Mouse (Mus musculus): ENCODE data around the gene Cd300lg. TPM values are rescaled to one million over a fixed set of nuclear protein-coding genes. Genes with fewer than 3 reads are reported as not detected.

Gene Cd300lg
- total RNA-seq, 4 experiments from 2014 or later: 12.9 to 17.6 (median 15.0) TPM

DNA sequence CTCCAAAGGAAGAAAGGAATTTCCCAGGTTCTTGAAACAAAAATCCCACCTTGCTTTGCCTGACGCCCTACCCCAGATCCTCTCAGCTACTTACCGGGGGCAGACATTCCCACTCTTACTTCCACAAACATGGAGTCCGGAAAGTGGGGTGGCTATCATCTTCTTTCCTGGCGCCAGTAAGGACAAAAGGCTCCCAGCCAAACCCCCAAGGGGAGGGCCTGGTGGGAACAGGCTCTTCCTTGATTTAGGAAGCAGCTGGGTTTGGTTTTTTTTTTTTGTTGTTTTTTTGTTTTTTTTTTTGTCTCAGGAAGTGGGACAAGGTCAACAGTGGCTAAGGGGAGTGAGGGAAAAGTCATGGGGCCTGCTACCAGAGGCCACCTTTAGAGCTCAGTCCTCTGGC is 10.2 kb downstream of the Cd300lg start:
- DNase-seq (ENCODE audit: low spot score in 2 of 2): peak; percentile 45 to 46

DNA sequence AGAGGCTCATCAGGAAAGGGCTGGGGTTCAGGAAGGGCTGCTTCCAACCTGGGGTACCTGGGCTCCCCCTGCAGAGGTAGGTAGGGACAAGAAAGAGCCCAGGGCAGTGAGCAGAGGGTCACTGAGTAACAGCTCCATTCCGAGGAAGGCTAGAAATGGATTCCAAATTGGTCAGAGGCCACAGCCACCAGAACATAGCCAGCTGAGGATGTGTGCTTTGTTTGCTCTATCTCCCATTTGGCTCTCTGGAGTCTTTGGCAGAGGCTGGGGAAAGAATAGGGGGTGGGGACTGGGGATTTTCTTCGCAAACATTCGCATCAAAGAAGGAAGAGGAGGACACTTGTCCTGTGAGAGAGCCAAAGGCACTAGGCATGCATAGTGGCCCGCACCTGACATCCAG is 10.6 kb downstream of the Cd300lg start:
- no peak for DNase-seq (ENCODE audit: low spot score in 2 of 2)

DNA sequence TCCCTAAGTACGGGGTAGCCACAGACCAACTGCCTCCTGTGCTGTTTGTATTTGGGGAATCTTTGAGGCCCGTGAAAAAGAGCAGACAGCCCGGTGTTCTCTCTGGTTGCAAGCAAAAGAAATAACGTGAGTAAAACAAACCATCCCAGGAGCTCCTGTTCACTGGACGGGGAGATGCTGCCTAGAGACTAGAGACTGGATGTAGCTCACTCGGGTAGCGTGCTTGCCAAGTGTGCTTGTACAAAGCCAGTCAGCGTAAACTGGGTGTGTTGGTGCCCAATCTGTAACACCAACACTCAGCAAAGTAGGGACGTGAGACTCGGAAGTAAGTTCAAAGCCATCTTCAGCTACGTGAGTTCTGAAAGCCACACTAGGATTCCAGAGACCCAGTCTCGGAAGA is 11.4 kb downstream of the Cd300lg start:
- DNase-seq (ENCODE audit: low spot score in 2 of 2): no peak

DNA sequence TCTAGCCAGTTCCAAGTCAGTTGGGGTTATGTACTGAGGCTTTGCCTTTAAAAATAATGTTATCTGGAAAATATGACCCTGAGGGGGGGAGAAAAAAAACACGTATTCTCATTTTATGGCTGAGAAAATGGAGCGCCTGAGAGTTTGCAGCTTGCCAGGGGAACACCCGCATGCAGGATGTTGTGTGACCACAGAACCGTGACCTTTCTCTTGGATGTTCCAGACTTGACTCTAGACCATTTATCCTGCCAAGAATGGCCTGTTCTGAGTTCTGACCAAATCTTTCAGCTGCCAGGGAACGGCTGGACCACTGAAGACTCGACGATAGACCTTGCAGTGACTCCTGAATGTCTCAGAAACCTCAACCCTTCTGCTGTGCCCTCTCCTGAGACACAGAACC is 11.9 kb downstream of the Cd300lg start:
- DNase-seq (ENCODE audit: low spot score in 2 of 2): peak in 1 of 2 experiments; percentile 22

DNA sequence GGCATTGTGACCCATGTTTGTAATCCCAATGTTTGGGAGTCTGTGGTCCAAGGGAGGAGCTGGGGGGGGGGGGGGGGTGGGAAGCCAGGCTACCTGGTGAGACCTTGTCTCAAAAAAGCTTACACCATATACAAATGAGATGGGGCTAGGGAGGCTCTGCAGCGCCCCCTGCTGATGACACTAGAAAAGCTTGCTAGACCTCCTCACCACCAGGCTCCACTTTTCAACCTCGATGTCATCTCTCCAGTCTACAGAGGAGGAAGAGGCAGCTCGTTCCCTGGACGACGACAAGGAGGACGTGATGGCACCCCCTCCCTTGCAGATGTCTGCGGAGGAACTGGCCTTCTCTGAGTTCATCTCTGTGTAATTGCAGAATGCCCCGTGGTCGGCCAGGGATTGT is 12.5 kb downstream of the Cd300lg start:
- DNase-seq (ENCODE audit: low spot score in 2 of 2): peak in 1 of 2 experiments; percentile 33

DNA sequence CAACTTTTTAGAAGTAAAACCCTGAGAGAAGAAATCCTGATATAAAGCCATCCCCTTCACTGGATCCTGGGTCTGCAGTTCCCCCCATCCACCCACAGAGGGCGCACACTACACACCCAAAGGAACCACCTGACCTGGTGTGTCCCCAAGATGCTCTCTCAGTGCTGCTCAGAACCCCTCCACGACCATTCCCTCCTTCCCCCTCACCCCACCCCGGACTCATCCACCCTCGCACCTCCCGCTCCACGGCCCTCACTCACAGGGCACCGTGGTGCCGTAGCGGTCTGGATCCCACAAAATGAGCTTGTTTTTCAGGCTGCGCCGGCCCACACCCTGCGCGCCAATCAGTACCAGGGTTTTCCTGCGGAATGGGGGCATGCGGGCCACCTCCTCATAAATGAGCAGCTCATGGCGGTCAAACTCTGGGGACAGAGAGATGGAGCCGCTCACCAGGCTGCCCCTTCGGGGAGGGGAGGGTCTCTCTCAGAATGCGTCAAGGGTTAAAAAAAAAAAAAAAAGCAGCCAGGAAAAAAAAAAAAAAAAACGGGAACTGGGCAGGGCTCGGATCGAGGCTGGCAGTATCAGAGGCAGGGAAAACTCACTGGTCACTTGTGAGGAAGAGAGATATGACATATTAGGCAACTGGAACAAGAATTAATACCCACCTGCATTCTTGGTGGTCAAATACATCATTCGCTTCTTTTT is 20.1 kb downstream of the Cd300lg start:
- peak; percentile 57 to 60 for DNase-seq (ENCODE audit: low spot score in 2 of 2)

DNA sequence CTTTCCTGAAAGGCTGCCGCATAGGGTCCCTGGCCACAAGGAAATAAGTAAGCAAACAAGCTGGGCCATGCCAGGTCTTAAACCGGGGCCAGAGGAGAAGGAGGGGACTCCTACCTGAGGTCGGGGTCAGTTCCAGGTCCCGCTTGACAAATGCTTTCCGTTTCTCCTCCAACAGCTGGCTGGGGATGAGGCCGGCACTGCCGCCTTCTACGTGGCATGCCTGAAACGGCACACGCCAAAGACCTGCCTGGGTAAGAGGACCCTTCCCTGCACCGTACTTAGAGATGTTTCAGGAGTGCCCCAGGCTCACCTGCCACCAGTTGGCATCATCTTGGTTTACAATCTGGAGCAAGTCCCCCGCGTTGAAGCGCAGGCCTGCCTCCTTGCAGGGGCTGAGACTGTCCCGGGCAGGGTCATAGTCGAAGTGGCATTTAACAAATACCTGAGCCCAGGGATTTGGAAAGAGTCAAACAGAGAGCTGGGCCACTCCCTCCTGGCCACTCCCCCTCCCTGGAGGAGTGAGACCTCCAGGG is 20.7 kb downstream of the Cd300lg start:
- DNase-seq (ENCODE audit: low spot score in 2 of 2): no peak

DNA sequence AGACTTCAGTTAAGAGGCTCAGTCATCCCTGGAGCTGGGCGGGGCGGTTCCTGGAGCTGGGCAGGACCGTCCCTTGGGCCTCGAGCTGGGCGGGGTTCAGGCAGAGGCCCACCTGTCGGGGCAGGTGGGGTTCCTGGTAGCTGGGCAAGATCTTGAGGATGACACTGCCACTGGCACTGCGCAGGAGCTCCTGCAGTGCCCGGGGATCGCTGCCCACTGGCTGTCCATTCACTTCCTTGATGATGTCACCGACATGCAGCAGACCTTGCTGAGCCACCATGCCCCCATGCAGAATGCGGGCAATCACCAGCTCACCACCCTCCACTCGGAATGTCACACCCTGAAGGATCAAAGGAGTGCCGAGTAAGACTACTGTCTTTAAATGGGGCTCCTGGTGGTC is 21.8 kb downstream of the Cd300lg start:
- DNase-seq (ENCODE audit: low spot score in 2 of 2): no peak

DNA sequence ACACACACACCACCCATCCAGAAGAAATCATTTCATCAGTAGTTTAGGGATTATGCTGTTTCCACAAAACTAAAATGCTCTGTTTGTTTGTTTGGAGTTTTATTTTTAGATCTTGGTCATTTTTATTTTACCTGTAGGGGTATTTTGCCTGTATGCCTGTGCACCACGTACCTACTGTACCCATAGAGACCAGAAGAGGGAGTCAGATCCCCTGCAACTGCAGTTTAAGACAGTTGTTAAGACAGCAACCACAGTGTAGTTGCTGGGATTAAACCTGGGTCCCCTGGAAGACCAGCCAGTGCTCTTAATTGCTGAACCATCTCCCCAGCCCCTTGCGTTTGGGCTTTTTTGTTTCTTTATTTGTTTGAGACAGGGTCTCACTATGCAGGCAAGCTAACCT is 27.7 kb downstream of the Cd300lg start:
- DNase-seq (ENCODE audit: low spot score in 2 of 2): no peak

DNA sequence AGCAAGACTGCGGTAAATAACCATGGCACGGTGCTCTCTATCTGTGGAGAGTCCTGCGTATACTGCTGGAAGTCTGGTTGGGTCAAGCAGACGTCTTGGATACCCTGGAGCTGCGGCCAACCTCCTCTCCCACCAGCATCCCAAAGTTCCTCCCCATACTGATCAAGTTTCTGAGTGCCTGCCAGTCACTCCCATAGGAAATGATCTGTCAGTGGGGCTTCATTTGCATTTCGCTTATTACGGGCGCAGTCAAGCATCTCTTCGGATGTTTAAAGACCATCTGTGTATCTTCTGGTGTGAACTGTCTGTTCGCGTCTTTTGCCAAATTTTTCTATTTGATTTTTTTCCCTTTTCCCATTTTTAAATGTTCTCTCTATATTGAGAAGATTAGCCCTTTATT is 28.3 kb downstream of the Cd300lg start:
- DNase-seq (ENCODE audit: low spot score in 2 of 2): no peak

DNA sequence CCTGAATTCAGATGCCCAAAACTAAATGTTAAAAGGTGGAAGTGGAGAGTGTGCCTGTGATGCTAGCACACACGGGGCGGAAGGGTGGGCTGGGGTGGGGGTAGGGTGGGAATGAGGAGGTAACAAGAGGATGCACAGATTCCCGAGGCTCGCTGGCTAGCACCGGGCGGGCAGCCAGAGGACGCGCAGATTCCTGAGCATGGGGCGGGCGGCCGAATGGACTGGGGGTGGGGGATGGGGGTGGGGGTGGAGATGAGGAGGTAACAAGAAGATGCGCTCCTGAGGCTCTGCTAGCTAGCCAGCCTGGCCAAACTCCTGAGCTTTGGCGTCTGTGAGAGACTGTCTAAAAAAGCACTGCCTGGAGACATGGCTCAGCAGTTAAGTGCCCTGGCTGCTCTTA is 29.1 kb downstream of the Cd300lg start:
- DNase-seq (ENCODE audit: low spot score in 2 of 2): no peak

DNA sequence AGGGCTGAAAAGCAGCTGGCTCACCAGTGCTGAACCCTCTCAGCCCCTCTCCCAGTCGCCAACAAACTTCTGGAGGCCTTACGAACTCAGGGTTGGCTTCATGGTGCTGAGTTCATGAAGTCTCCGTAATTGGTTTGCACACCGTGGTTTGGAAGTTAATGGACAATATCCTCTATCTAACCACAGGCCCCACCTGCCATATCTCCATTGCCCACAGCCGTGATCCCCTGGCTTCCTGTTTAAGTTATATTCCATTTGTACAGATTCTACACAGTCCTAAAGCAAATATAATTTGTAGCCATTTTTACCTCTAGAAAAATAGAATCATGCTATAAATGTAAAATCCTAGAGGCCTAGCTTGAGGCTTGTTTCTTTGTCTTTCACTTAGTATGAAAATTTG is 31.4 kb downstream of the Cd300lg start:
- DNase-seq (ENCODE audit: low spot score in 2 of 2): no peak

DNA sequence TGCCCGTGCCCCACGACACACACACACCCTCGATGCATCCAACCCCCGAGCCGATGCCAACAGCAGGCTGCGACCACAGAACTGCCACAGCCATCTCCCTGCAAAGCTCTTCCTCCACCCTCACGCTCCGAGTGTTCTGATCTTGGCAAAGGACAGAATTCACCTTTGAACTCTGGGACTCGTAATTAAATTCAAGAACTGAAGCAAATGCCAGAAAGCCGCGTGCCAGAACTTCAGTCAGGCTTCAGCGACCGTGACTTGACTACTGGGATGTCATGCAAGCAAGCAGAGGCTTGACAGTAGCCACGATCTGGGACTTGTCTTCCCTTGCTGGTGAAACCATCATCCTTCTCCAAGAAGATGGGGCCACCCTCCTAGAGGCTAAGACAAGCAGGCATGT is 32.4 kb downstream of the Cd300lg start:
- DNase-seq (ENCODE audit: low spot score in 2 of 2): no peak

DNA sequence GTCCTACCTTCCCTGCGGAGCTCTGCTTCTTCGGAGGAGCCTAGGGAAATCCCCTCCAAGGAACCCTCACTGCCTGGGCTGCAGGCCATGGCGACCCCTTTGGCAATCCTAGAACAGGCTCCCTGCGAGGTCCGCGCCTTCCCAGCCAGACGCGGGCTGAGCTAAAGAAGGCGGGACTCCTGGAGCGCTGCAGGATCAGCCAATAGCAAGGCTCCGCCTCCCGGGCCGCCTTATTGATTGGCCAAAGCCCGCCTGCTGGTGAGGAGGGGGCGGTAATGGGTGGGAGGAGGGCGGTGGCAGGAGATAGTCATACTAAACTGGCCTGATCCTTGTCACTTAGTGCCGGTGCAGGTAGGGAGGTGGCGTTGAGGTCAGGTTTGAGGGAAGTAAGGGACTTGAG is 41.0 kb downstream of the Cd300lg start:
- DNase-seq (ENCODE audit: low spot score in 2 of 2): peak in 1 of 2 experiments; percentile 17

DNA sequence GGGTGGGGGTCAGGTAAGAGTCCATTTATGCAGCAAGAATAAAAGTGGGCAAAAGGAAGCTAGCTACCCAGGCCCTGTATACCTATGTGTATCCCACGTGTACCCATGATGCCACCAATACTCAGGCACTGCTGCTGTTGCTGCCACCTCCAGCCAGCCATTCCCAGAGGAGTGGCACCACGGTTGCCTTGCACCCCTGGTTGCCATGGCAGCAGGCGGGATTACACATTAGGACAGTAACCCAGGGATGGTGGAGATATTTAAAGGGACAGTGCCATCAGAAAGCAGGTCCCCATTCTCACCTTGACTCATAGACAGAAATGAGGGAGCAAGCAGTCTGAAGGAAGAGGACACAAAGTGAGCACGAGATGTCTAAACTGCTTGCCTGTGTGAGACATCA is 41.9 kb downstream of the Cd300lg start:
- DNase-seq (ENCODE audit: low spot score in 2 of 2): no peak

DNA sequence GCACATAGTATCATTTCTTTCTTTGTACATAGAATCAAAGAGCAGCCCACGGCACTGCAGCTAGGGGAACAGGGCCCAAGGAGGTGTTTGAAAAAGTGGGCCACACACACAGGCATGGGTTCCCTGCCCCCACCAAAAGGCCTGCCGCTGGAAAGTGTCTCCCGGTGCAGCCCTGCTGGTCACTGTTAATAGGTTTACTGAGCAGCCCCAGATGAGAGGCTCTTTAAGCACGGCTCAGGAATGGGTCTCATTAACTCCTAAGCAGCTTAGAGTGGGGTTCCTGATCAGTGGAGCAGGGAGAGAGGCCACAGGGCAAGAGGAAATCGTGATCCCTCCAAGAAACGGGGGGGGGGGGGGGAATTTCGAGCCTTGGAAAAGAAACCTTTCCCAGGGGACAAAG is 42.9 kb downstream of the Cd300lg start:
- no peak for DNase-seq (ENCODE audit: low spot score in 2 of 2)

DNA sequence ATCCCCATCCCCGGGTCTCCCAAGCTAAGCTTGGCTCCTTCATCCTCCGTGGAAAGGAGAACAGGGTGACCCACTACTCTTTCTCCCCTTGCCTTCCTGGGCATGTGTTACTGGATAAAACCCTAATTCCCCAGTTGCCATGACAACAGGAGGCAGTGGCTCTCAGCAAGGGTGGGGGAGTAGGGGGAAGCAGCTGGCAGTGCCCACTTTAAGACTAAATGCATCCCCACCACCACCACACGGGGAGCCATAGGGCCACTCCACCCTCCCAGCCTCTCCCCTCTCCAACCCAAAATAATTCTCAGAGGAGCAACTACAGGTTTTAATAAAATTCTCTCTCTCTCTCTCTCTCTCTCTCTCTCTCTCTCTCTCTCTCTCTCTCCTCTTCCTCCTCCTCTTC is 45.0 kb downstream of the Cd300lg start:
- DNase-seq (ENCODE audit: low spot score in 2 of 2): no peak

DNA sequence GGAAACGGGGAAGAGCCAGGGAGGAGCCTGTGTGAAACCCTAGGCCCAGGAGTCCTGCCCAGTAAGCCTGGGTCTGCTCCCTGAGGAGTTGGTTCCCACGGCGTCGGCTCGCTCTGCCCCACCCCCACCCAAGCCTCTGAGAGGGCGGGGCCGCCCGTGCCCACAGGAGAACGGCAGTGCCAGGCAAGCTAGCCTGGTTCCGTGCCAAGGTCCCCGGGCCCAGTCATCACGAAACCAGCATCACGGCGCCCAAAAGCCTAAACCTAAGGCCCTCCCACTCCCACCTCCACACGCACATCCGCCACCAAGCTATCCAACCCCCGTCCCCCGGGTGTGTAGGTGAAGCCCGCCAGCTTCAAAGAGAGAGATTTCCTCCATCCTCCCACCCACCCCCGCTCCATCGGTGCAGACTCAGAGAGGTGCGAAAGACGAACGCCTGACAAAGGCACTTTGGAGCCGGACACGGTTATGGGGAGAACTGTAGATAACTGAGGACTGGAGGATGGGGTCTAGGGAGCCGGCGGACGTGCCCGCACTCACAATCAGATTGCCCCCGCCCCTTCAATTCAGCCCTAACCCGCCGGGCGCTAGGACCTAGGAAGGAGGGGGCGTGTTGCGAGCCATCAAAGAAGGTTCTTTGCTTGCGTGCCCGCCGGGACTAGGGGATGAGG is 45.9 kb downstream of the Cd300lg start:
- DNase-seq (ENCODE audit: low spot score in 2 of 2): peak in 1 of 2 experiments; percentile 34

DNA sequence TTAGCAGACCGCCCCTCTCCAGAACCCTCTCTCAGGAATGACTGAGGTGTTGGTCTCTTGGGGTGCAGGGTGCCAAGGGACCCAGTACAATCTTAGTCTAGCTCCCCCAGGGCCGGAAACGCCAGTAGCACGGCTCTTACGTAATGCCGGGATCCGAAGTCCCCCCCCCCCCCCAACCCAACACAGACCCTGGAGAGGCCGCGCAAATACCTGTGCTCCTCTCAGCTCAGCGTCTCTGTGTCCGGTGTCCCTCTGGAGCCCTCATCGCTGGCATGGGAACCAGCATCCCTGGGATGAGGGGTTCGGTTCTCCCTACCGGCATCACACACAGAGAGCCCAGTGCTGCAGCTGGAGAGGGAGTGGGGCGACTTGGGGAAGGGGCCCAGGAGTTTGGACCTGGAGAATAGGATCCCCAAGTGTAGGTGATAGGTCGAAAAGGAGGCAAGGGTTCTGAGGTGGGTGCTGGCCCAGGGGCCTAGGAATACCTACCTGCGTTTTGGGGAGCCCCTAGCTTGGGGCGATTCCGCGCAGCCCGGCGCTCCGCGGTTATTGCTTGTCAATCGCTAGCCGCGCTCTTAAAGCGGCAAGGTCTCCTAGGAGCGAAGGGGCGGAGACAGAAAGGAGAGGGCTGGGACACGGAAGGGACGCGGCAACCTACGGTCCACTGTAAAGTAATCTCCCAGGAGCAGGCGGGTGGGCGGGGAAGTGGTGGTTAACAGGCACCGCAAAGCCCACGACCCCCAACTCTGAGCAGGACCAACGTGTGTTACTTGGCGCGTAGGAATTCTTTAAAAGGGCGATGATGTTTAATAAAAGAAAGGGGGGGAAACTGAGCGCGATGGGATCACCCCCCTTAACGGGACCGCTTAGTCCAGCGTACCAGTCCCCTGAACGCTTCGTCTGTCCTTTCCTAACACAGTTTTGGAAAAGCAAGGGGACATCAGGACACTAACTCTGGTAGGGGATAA is 46.9 kb downstream of the Cd300lg start, which contains the start of gene Mpp2:
Gene Mpp2 (minus strand): TSS at position 585 of the 968 bp plus-strand sequence.
- peak in 1 of 2 experiments; percentile 19 for DNase-seq (ENCODE audit: low spot score in 2 of 2)

DNA sequence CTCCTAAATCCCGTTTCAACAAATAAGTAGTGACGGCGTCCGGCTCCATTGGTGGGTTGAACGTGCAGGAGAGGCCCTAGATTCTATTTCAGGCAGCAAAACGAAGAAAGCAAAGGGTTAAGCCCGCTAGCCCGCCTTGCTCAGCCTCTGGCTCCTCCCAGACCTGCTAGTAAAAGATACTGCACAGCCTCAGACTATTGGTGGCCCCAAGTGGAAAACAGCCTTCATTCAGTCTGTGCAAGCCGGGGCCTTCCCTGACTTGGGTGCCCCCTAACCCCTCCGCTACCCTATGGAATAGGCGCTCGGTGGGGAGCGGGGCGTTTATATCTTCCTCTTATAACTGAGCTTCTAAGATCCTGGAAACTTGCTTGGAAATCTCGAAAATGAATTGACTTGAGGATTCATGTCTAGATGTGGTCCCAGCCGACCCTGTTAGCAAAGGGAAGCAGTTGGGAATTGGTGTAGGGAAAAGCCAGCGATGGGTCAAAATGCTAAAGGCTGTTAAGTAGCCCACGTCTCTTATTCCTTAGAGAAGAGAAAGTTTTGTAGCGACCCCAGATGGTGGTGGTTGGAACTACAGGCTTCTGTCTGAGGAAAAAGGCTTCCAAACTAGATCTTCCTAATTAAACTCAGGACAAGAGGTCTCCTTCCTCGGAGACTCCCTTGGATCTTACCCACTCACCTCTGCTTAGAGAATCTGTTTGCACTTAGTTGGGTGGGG is 47.9 kb downstream of the Cd300lg start:
- DNase-seq (ENCODE audit: low spot score in 2 of 2): peak in 1 of 2 experiments; percentile 18

DNA sequence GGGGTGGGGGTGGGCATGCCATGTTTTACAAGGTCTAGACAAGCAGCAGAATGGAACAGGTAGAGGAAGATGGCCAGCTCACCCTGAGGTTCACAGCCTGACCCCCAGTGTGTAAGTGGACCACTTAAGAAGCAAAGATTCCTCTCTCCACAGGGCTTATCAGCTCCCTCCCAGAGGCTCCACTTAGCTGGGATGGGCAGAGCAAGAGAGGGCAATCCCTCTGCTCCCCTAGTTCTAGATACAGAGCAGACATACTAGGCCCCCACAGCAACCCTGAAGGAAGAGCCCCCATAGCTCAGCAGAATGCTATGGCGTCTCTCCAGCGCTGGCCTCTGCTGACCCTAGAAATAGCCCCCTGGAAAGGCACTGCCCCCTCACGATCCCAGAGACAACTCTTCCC is 54.4 kb downstream of the Cd300lg start:
- no peak for DNase-seq (ENCODE audit: low spot score in 2 of 2)
